Mouse (Mus musculus): ENCODE results near the gene Llph.

The Llph gene

DNA sequence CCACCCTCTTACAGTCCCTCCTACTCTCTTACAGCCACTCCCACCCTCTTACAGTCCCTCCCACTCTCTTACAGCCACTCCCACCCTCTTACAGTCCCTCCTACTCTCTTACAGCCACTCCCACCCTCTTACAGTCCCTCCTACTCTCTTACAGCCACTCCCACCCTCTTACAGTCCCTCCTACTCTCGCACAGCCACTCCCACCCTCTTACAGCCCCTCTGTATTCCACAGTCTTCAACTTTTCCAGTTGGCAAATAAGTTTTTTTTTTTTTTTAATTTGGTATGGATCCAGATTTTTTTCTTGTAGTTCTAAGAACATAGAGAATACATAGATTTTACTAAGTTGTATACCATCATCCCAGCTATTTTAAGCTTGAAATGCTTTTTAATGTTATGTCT lies 9.8 kb upstream of the Llph start:
- in situ Hi-C loops (cut with MboI, MseI) = loop anchor here (25.0 kb wide), 1 partner anchor 1355 kb away; the partner anchor contains the start of gene Dyrk2

DNA sequence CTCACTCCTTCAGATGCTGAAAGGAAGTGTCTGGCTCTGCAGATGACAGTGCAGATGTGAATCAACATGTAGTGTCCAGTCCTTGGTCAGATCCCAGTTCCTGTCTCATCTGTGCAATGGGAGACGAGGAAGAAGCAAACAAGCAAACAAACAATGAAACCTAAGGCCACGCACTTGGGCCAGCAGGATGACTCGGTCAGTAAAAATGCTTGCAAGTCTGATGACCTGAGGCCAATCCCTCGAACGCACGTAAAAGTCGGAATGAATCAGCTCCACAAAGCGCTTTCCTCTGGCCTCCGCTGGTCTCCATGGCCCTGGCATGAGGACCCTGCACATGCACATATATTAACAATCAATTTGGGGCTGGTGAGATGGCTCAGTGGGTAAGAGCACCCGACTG lies 7.9 kb upstream of the Llph start:
- in situ Hi-C loops (cut with MboI, MseI) = loop anchor here (25.0 kb wide), 1 partner anchor 1357 kb away; the partner anchor contains the start of gene Dyrk2

DNA sequence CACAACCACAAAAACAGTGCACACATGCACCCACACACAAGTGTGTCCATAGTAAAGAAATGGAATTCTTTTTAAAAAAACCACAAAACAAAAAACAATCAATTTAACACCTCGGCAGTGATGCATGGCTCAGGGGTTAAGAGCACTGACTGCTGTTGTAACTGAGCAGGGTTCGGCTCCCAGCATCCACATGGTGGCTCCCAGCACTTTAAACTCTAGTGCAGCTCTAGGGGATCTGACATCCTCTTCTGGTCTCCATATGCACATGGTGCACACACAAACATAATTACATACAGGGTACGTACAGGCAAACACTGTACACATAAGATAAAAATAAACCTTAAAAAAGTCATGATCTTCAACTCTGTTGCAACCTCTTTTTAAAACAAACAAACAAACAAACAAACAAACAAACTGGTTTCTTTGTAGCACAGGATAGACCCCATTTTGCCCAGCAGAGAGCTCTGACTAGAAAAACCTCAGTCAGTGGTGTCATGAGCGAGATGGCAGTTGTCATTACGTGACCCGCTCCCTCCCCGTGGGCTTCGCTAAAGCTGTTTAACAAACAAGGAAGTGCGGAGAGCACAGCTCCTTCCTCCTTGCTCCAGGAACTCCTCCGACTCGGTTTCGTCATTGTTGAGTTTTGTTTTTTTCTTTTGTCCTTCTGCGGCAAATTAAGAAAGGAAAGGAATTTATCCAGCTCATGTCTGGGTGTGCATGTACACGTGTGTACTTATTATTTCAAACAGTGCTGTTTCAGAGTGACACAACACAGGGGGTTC lies 7.1 kb upstream of the Llph start:
- in situ Hi-C loops (cut with MboI, MseI) = loop anchor here (25.0 kb wide), 1 partner anchor 1357 kb away; the partner anchor contains the start of gene Dyrk2

DNA sequence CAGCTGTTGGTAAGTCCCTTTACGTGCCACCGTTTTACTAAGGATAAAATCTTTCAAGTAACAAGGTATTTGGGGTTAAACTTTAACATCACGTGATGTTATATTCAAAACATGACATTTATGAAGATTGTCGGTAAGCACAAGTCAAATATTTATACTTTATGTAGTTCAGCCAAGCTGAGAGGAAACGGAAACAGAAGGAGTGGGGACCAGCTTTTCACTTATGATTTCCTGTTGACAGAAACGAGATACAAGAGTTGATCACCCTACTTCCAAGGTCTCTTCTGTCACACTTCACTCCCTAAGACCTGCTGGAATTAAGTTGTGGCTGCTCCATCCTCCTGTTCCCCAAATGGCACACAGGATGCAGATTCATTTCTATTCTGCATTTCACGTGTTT lies 6.1 kb upstream of the Llph start:
- in situ Hi-C loops (cut with MboI, MseI) = loop anchor here (25.0 kb wide), 1 partner anchor 1358 kb away; the partner anchor contains the start of gene Dyrk2

DNA sequence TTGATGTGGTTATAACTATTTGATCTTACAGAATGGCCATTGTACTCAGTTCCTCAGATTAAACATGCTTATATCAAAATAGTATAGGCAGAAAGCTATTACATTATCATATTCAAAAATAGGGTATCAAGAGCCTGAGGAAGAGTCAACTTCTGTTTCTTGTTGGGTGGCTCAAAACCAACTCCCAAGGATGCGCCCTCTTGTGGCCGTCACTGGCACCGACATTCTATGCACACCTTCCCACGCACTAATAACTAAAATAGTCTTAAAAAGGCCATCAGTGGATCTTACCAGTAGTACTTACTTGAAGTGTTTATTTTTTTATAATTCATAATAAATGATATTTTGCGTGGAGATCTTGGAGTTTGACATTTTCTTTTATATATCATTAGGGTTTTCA lies 4.8 kb downstream of the Llph start:
- in situ Hi-C loops (cut with MboI, MseI) = no loop called here

DNA sequence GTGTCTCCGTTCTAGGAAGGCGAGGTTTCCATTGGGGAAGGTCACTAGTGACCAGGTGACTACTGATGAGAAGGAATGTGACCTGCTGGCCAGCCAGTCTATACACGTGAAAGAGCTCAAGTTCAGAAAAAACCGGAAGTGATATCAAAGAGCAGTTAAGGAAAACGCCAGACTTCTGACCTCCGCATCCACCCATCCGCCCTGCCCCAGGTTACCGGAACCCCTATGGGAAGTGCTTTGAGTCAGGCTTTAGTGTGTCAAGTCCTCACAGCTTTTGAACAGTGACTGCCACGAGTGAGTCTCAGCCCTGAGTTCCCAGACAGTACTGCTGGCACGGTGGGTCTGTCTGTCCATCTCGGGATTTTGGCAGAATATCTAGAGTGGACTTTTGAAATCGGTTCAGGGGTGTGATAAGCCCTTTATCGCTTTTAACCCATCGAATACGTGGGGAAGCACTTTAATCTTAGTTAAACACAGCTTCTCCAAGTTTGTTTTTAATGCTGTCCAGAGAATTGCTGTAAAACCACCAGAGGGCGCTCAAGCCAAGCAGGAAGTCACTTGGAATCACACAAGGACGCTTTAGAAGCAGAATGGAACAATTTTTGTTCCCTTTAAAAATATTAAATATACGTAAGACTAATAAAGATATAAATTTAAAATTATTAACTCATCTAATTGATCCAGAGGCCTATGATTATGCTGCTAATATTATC lies 6.9 kb downstream of the Llph start:
- in situ Hi-C loops (cut with MboI, MseI) = no loop called here

DNA sequence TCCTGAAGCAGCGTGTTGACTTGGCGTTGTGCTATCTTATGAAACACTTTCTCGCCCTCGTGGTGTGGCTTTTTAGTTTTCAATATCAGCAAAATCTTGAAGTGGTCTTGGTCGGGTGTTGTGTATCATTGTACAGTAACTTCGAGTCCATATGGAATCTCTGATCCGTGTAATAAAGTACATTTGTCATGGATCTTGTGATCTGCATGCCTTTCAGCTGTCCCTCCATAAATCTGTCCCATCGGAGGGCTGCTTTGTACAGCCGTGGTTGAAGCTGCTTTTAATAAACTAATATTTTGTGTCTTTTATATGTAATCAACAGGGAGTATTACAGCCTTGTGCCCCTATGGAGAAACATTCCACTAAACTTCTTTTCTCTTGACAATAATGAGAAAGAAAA lies 10.0 kb downstream of the Llph start:
- in situ Hi-C loops (cut with MboI, MseI) = no loop called here

DNA sequence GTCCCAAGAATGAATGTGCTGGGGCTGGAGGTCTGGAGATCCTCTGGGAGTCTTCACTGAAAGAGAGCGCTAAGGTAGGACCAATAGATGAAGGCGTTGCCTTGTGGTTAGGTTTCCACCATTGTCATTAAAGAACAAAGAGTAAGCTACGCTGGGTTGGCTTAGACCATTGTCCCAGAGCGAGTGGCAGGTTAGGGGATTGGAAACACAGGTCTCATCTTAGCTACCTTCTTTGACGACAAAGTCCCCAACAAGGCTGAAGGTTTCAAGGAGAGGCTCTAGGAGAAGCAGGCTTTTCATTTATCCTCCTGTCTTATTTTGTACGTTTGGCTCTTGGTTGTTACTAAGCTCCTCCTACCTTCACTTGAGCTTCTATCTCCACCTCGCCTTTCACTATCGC lies 11.4 kb downstream of the Llph start:
- in situ Hi-C loops (cut with MboI, MseI) = no loop called here

DNA sequence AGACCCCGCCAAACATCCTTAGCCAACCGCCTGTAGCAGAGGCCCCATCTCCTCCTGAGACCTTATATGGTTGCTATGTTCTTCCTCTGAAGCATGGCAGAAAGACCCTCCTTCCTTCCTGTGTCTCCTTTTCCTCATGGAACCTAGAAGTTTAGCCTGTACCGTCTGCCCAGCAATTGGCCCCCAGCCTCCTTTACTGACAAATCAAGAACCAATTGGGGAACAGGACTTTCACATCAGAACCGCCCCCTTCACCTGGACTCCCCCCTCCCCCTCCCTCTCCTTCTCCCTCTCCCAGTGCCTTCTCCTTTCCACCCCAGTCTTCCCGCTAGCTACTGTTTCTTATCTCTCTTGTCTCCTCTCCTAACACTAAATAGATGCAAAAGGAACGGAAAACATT lies 12.6 kb downstream of the Llph start:
- in situ Hi-C loops (cut with MboI, MseI) = no loop called here

DNA sequence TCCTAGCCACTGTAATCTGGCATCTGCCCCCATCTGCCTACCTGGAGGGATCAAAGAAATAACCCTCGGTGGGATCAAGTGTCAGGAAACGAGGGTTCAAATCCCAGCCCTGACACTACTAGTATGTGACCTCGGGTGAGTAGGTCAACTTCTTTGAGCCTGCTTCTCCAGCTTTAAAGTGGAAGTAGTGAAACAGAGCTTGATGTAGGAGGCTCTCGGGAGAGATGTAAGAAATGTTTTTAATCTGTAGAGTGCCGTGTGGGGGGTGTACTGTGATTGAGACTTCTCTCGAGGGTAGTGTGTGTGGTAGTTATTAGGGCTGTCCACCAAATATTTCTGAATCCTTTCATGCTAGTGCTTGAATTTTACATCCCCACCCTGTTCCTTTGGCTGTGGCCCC lies 15.6 kb downstream of the Llph start:
- in situ Hi-C loops (cut with MboI, MseI) = no loop called here

DNA sequence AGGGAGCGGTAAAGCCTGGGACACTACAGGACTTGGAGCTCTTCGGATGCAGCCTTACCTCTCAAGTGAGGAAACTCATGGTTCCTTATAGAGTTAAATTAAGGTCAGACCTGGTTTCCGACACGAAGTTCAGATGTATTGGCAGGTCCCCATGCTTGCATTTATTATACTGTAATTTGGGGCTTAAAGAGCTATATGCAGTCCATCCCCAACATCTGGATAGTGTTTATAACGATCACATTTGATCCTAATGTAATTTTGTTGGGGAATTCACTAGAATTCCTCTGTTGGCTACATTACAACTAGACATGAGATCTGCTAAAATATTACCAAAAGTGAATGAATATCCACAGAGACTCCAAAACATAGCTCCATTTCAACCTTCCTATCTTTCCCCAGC lies 18.8 kb downstream of the Llph start:
- in situ Hi-C loops (cut with MboI, MseI) = no loop called here

DNA sequence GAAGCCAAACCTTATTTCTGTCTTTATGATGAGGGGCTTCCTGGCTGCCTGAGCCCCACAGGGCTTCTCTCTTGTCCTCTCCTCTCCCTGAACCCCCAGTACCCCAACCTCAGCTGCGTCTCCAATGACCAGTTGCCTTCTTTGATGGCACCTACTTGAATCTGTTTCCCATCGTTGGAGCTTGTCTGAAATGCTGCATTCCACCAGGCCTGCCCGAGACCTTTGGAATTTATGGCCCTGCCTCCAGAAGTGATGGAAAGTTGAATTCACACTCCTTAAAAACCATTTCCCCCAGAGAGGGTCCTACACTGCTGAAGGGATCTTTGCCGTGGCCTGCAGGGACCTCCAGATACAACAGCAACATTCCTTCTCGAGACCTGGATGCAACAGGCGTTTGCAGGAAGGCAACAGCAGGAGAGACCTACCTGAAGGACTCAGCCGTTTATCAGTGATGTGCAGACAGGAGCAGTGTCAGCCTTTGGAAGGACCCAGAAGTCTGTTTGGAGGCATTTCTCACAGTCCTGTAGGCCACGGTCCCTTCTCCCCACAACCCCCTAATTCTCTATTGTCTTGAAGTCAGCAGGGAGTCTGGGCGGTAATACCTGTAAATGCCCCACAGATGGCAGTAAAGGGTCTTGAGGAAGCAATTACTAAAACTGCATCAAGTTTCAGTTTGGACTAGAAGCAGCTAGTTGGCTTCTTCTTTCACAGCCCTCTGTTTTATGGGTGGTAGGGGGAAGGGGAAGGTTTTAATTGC lies 20.3 kb downstream of the Llph start:
- in situ Hi-C loops (cut with MboI, MseI) = no loop called here

DNA sequence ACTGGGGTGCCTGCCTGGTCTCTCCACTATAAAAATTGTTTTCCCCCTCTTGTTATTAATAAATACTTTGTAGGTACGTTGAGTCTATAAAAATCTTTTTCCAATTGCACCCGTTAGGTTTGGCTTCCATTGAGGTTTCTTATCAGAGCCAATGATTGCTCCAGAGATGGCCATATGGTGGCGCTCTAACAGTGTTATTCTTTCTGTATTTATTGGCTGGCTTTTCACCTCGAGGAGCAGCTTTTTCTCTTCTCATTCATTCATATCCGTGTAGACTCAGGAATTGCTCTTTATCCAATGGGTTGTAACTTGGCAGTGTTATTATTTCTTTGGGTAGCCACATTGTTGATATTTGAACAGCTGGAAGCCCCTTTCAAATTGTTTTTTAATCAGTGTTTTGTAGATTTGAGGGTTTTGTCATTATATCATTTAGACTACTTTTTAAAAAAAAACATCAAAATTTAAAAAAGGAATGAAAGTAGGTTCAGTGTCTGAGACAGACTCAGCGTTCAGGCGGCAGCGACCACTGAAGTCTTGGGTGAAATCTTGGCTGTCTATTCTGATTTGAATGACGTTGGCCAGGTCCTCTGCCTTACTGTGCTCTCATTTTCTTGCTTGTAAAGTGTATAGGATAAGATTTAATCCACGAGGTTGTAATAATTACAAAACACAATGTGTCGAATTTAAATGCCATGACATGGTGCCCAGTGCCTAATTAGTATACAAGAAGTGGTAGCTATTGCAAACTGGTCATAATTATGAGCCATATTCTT lies 24.2 kb downstream of the Llph start:
- in situ Hi-C loops (cut with MboI, MseI) = no loop called here

DNA sequence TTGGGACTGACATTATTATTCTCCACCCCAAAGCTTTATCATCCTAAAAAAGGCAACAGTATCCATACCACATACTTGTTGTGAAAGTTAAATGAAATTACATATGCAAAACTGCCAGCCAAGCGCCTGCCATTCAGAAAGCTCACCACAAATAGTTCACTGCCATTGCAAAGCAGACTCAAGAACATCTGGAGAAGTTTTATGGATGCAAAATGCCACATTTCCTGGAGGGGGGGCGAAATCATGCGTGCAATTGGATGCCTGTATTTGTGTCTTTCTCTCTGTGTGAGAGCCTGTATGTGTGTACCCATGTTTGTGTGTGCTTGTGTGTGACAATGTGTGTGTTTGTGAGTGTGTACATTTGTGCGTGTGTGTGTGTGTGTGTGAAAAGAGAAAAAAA lies 24.9 kb downstream of the Llph start:
- in situ Hi-C loops (cut with MboI, MseI) = no loop called here

DNA sequence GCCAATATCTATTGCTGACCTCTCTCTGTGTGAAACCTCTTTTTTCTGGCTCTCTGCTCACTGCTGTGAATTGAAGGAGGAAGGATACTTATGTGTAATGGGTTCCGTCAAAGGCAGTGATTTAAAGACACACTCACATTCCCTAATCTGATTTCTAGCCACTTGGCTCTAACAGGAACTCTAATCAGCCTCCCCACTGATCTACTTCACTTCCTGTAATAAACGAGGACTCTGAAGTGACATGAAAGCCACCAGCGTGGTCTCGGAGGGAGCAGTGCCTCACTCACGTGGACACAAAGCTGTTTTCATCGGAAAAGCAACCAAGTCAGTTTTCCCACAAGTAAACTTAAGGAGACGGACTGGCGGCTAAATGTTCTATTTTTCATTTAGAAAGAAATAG lies 25.9 kb downstream of the Llph start:
- in situ Hi-C loops (cut with MboI, MseI) = no loop called here

DNA sequence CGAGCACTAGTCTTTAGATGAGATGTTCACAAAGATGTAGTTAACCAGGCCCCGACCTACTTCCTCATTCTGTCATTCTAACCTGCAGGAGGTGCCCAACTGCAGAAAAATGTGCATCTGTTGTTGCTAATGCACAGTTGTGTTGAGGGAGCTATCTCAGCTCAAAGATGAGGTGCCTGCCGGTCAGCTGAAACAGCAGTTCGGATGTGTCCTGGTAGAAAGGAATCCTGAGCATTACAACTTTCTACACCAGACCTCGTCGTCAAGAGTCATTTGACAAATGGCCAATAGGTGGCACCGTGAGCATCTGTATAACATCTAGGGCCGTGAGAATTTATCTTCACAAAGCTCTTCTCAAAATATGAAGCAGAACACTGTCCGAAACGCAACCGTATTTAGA lies 30.4 kb downstream of the Llph start:
- in situ Hi-C loops (cut with MboI, MseI) = no loop called here

DNA sequence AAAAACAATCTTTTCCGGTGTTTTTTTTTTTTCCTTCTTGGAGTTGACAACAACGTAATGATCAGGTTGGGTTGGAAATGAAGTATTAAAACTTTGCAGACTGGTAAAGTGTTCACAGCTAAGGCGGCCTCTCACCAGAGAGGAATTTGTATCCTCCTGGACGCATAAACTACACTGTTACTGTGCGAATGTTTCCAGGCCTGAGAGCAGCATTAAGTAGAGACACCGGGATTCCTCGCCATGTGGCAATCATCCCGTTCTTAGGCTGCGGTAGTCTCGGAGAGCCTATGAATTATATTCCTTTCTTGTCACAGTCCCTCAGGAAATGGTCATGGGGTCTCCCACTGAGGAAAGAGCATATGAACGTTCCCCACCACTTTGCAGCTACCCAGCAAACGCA lies 40.9 kb downstream of the Llph start:
- in situ Hi-C loops (cut with MboI, MseI) = no loop called here

DNA sequence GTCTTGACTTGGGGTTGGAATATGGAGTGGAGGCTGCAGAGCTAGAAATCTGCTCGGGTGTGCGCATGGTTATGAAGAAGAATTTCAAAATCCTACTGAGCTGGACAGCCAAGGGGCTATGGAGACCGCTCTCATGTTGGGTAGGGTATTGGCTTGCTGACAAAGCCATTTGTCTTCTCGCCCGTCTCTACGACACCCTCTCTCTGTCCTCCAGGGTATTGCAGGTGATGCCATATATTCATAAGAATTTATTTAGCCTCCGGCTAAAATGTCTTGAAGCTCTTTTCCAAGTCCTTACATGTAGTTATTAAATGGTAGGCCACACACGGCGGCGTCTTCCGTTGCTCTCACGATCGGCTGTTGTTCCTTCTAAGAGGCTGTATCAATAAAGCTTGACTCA lies 43.1 kb downstream of the Llph start:
- in situ Hi-C loops (cut with MboI, MseI) = no loop called here

DNA sequence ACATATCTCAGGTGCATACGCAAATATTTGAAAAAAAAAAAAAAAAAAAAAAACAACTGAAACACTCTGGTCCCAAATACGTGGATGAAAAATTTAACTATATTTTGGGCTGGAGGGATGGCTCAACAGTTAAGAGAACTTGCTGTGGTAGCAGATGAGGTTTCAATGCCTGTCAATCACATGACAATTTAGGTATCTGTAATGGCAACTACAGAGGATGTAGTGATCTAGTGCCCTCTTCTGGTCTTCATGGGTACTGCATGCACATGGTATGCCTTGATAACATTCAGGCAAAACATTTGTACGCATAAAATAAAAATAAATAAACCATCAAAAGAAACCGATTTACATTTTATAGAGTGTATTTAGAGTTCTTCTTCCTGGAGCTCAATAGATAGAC lies 43.9 kb downstream of the Llph start:
- in situ Hi-C loops (cut with MboI, MseI) = no loop called here

DNA sequence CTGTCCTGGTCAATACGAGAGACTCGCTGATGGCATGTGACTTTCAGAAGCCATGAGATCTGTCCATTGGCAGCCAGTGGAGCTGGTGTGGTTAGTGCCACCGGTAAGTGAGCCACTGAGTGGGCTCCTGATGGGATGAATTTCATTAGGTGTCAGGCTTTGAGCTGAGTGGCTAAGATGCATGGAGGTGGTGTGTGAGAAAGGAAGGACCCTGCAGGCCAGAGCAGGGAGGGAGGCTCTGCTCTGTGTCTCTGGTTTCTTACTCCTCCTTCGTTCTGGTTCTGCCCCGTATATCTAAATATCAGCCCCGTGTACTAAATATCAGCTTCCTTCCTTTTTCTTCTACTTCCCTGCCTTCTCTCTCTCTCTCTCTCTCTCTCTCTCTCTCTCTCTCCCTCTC lies 44.4 kb downstream of the Llph start:
- in situ Hi-C loops (cut with MboI, MseI) = no loop called here

DNA sequence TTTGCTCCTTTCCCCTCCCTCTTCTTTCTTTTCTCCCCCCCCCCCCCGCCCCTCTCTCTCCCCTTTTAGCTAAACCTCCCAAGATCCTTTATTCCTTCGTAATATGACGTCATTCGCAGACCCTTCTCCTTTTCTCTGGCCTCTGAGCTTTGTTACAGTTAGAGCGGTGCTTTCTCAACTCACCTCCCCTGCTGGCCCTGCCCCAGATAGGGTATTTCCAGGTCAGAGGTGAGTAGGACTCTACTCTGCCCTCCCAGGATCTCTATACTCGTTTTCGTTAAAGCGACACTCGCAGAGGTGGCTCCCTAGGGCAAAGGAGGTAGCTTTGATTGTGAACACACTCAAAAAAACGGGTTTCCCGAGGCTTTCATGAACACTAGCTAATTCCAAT lies 45.0 kb downstream of the Llph start:
- in situ Hi-C loops (cut with MboI, MseI) = no loop called here

Measured in T-helper 2 cell (primary cell).